Mouse (Mus musculus): Measurements from ENCODE around the gene Cd320. TPM values are rescaled to one million over a fixed set of nuclear protein-coding genes. Genes with fewer than 3 reads are reported as not detected.
A peak's percentile ranks its signal among the peaks of the same experiment; 100 is the strongest.

The Cd320 gene
- polyA plus RNA-seq, 1 experiment from 2014 or later: 49.2 TPM

GRCm38 (mm10) chr17:33825462-33825861, 17.4 kb upstream of the Cd320 start:
- no peak for ATAC-seq (ENCODE audit: insufficient number of reproducible peaks, insufficient read depth, low FRiP score, low read depth)
- Histone ChIP-seq H3K4me1 (ENCODE audit: control insufficient read depth in 2 of 2, insufficient read depth in 2 of 2, low read length in 2 of 2) (peaks cover 4 to 34% of the 10 kb centered on the region in 2 experiments), H3K36me3 (ENCODE audit: control insufficient read depth, insufficient read depth, low read length) (peaks cover 57% of the 10 kb centered on the region), H3K27me3 (ENCODE audit: control insufficient read depth, insufficient read depth, low read length) (no peaks in the 10 kb centered on the region), H3K9me3 (ENCODE audit: control insufficient read depth, low read length) (no peaks in the 10 kb centered on the region), H3K27ac (replicated peaks in 1 of 2; ENCODE audit: control insufficient read depth in 1 of 2, insufficient read depth in 1 of 2, low read depth in 2 of 2, low read length in 2 of 2) (no peak overlapping the region), H3K4me2 (ENCODE audit: low read length) (peak overlapping the region; percentile 76), H3K9ac (ENCODE audit: low read length) (peak overlapping the region; percentile 87; the same call in 1 of the 2 replicates), H3K4me3 (ENCODE audit: control insufficient read depth in 1 of 2, insufficient read depth in 1 of 2, low read depth in 1 of 2, low read length in 2 of 2) (peak overlapping the region in 1 of 2 experiments; percentile 62; a peak in 2 of 4 replicates)
- WGBS: 82% methylated on average over 8 of the region's 8 CpGs

- Histone ChIP-seq H3K4me3 (ENCODE audit: control insufficient read depth in 1 of 2, insufficient read depth in 1 of 2, low read depth in 1 of 2, low read length in 2 of 2) (no peak overlapping the region), H3K27ac (replicated peaks in 1 of 2; ENCODE audit: control insufficient read depth in 1 of 2, insufficient read depth in 1 of 2, low read depth in 2 of 2, low read length in 2 of 2) (no peak overlapping the region), H3K27me3 (ENCODE audit: control insufficient read depth, insufficient read depth, low read length) (no peaks in the 10 kb centered on the region), H3K9ac (ENCODE audit: low read length) (no peak overlapping the region), H3K4me2 (ENCODE audit: low read length) (no peak overlapping the region), H3K9me3 (ENCODE audit: control insufficient read depth, low read length) (no peaks in the 10 kb centered on the region), H3K36me3 (ENCODE audit: control insufficient read depth, insufficient read depth, low read length) (peaks cover 55% of the 10 kb centered on the region), H3K4me1 (ENCODE audit: control insufficient read depth in 2 of 2, insufficient read depth in 2 of 2, low read length in 2 of 2) (peaks cover 4 to 34% of the 10 kb centered on the region in 2 experiments)
- WGBS: 0% methylated on average over 3 of the region's 3 CpGs
- no peak for ATAC-seq (ENCODE audit: insufficient number of reproducible peaks, insufficient read depth, low FRiP score, low read depth)
Observed at GRCm38 (mm10) chr17:33826850-33827249, 16.0 kb upstream of the Cd320 start.

GRCm38 (mm10) chr17:33828892-33829291, 14.0 kb upstream of the Cd320 start:
- no peak overlapping the region for H3K9ac ChIP-seq (ENCODE audit: low read length)
- WGBS: 18% methylated on average over 2 of the region's 2 CpGs

GRCm38 (mm10) chr17:33829561-33829960, 13.3 kb upstream of the Cd320 start:
- 87% methylated on average over 10 of the region's 10 CpGs for WGBS
- H3K4me1 ChIP-seq (ENCODE audit: control insufficient read depth in 2 of 2, insufficient read depth in 2 of 2, low read length in 2 of 2): peaks cover 4 to 28% of the 10 kb centered on the region in 2 experiments
- H3K9ac ChIP-seq (ENCODE audit: low read length): no peak overlapping the region
- ATAC-seq (ENCODE audit: insufficient number of reproducible peaks, insufficient read depth, low FRiP score, low read depth): no peak
- peaks cover 65% of the 10 kb centered on the region for H3K36me3 ChIP-seq (ENCODE audit: control insufficient read depth, insufficient read depth, low read length)
- peak overlapping the region in 1 of 2 experiments; percentile 64; a peak in 2 of 4 replicates for H3K27ac ChIP-seq (replicated peaks in 1 of 2; ENCODE audit: control insufficient read depth in 1 of 2, insufficient read depth in 1 of 2, low read depth in 2 of 2, low read length in 2 of 2)
- no peaks in the 10 kb centered on the region for H3K27me3 ChIP-seq (ENCODE audit: control insufficient read depth, insufficient read depth, low read length)
- no peak overlapping the region for H3K4me3 ChIP-seq (ENCODE audit: control insufficient read depth in 1 of 2, insufficient read depth in 1 of 2, low read depth in 1 of 2, low read length in 2 of 2)
- H3K9me3 ChIP-seq (ENCODE audit: control insufficient read depth, low read length): no peaks in the 10 kb centered on the region
- peak overlapping the region; percentile 32; the same call in 1 of the 2 replicates for H3K4me2 ChIP-seq (ENCODE audit: low read length)

More at GRCm38 (mm10) chr17:33828892-33829291, 14.0 kb upstream of the Cd320 start:
- H3K27ac ChIP-seq (replicated peaks in 1 of 2; ENCODE audit: control insufficient read depth in 1 of 2, insufficient read depth in 1 of 2, low read depth in 2 of 2, low read length in 2 of 2): peak overlapping the region; percentile 30 to 64; a peak in 3 of 4 replicates
- no peaks in the 10 kb centered on the region for H3K27me3 ChIP-seq (ENCODE audit: control insufficient read depth, insufficient read depth, low read length)
- ATAC-seq (ENCODE audit: insufficient number of reproducible peaks, insufficient read depth, low FRiP score, low read depth): peak; percentile 41; the same call in 1 of the 2 replicates
- H3K36me3 ChIP-seq (ENCODE audit: control insufficient read depth, insufficient read depth, low read length): peaks cover 58% of the 10 kb centered on the region
- no peak overlapping the region for H3K4me3 ChIP-seq (ENCODE audit: control insufficient read depth in 1 of 2, insufficient read depth in 1 of 2, low read depth in 1 of 2, low read length in 2 of 2)
- H3K4me1 ChIP-seq (ENCODE audit: control insufficient read depth in 2 of 2, insufficient read depth in 2 of 2, low read length in 2 of 2): peaks cover 4 to 28% of the 10 kb centered on the region in 2 experiments
- H3K9me3 ChIP-seq (ENCODE audit: control insufficient read depth, low read length): no peaks in the 10 kb centered on the region
- H3K4me2 ChIP-seq (ENCODE audit: low read length): peak overlapping the region; percentile 32; the same call in 1 of the 2 replicates

- Histone ChIP-seq H3K4me3 (ENCODE audit: control insufficient read depth in 1 of 2, insufficient read depth in 1 of 2, low read depth in 1 of 2, low read length in 2 of 2) (no peak overlapping the region), H3K27me3 (ENCODE audit: control insufficient read depth, insufficient read depth, low read length) (no peaks in the 10 kb centered on the region)
Observed at GRCm38 (mm10) chr17:33844196-33844595, 1.3 kb downstream of the Cd320 start.

GRCm38 (mm10) chr17:33848139-33848538, 5.2 kb downstream of the Cd320 start:
- Histone ChIP-seq H3K4me2 (ENCODE audit: low read length) (no peak overlapping the region), H3K27me3 (ENCODE audit: control insufficient read depth, insufficient read depth, low read length) (no peaks in the 10 kb centered on the region), H3K27ac (replicated peaks in 1 of 2; ENCODE audit: control insufficient read depth in 1 of 2, insufficient read depth in 1 of 2, low read depth in 2 of 2, low read length in 2 of 2) (no peak overlapping the region), H3K4me3 (ENCODE audit: control insufficient read depth in 1 of 2, insufficient read depth in 1 of 2, low read depth in 1 of 2, low read length in 2 of 2) (no peak overlapping the region), H3K9ac (ENCODE audit: low read length) (no peak overlapping the region), H3K4me1 (ENCODE audit: control insufficient read depth in 2 of 2, insufficient read depth in 2 of 2, low read length in 2 of 2) (peaks cover 3 to 4% of the 10 kb centered on the region in 2 experiments; a peak in 1 of 4 replicates), H3K9me3 (ENCODE audit: control insufficient read depth, low read length) (no peaks in the 10 kb centered on the region), H3K36me3 (ENCODE audit: control insufficient read depth, insufficient read depth, low read length) (peaks cover 9% of the 10 kb centered on the region; the same call in 1 of the 2 replicates)
- WGBS: 65% methylated on average over 8 of the region's 8 CpGs
- ATAC-seq (ENCODE audit: insufficient number of reproducible peaks, insufficient read depth, low FRiP score, low read depth): no peak

More at GRCm38 (mm10) chr17:33844196-33844595, 1.3 kb downstream of the Cd320 start:
- Histone ChIP-seq H3K4me1 (ENCODE audit: control insufficient read depth in 2 of 2, insufficient read depth in 2 of 2, low read length in 2 of 2) (peaks cover 3 to 4% of the 10 kb centered on the region in 2 experiments; a peak in 1 of 4 replicates), H3K4me2 (ENCODE audit: low read length) (no peak overlapping the region), H3K9ac (ENCODE audit: low read length) (no peak overlapping the region), H3K9me3 (ENCODE audit: control insufficient read depth, low read length) (no peaks in the 10 kb centered on the region), H3K36me3 (ENCODE audit: control insufficient read depth, insufficient read depth, low read length) (peaks cover 22% of the 10 kb centered on the region), H3K27ac (replicated peaks in 1 of 2; ENCODE audit: control insufficient read depth in 1 of 2, insufficient read depth in 1 of 2, low read depth in 2 of 2, low read length in 2 of 2) (no peak overlapping the region)
- no peak for ATAC-seq (ENCODE audit: insufficient number of reproducible peaks, insufficient read depth, low FRiP score, low read depth)
- 76% methylated on average over 1 of the region's 1 CpGs for WGBS

- Histone ChIP-seq H3K27ac (replicated peaks in 1 of 2; ENCODE audit: control insufficient read depth in 1 of 2, insufficient read depth in 1 of 2, low read depth in 2 of 2, low read length in 2 of 2) (no peak overlapping the region), H3K27me3 (ENCODE audit: control insufficient read depth, insufficient read depth, low read length) (no peaks in the 10 kb centered on the region), H3K9ac (ENCODE audit: low read length) (no peak overlapping the region), H3K9me3 (ENCODE audit: control insufficient read depth, low read length) (no peaks in the 10 kb centered on the region), H3K36me3 (ENCODE audit: control insufficient read depth, insufficient read depth, low read length) (peaks cover 9% of the 10 kb centered on the region; the same call in 1 of the 2 replicates), H3K4me2 (ENCODE audit: low read length) (no peak overlapping the region), H3K4me3 (ENCODE audit: control insufficient read depth in 1 of 2, insufficient read depth in 1 of 2, low read depth in 1 of 2, low read length in 2 of 2) (no peak overlapping the region), H3K4me1 (ENCODE audit: control insufficient read depth in 2 of 2, insufficient read depth in 2 of 2, low read length in 2 of 2) (no peaks in the 10 kb centered on the region)
- WGBS: 56% methylated on average over 1 of the region's 1 CpGs
- no peak for ATAC-seq (ENCODE audit: insufficient number of reproducible peaks, insufficient read depth, low FRiP score, low read depth)
Observed at GRCm38 (mm10) chr17:33851331-33851730, 8.4 kb downstream of the Cd320 start.

- no peaks in the 10 kb centered on the region for H3K4me1 ChIP-seq (ENCODE audit: control insufficient read depth in 2 of 2, insufficient read depth in 2 of 2, low read length in 2 of 2)
- no peak overlapping the region for H3K27ac ChIP-seq (replicated peaks in 1 of 2; ENCODE audit: control insufficient read depth in 1 of 2, insufficient read depth in 1 of 2, low read depth in 2 of 2, low read length in 2 of 2)
- H3K4me2 ChIP-seq (ENCODE audit: low read length): no peak overlapping the region
- no peaks in the 10 kb centered on the region for H3K27me3 ChIP-seq (ENCODE audit: control insufficient read depth, insufficient read depth, low read length)
- H3K4me3 ChIP-seq (ENCODE audit: control insufficient read depth in 1 of 2, insufficient read depth in 1 of 2, low read depth in 1 of 2, low read length in 2 of 2): no peak overlapping the region
- no peak for ATAC-seq (ENCODE audit: insufficient number of reproducible peaks, insufficient read depth, low FRiP score, low read depth)
- H3K9ac ChIP-seq (ENCODE audit: low read length): no peak overlapping the region
- no peaks in the 10 kb centered on the region; the same call in 1 of the 2 replicates for H3K9me3 ChIP-seq (ENCODE audit: control insufficient read depth, low read length)
- WGBS: 80% methylated on average over 4 of the region's 4 CpGs
- no peaks in the 10 kb centered on the region for H3K36me3 ChIP-seq (ENCODE audit: control insufficient read depth, insufficient read depth, low read length)
Observed at GRCm38 (mm10) chr17:33857816-33858215, 14.9 kb downstream of the Cd320 start.

Data from heart, embryonic 14.5 days (tissue).